Mouse (Mus musculus): ENCODE measurements around the gene Cyp2c23. TPM values are rescaled to one million over a fixed set of nuclear protein-coding genes. Genes with fewer than 3 reads are reported as not detected.

Cyp2c23 gene
- polyA plus RNA-seq (2015; fragmentation: Nextera tagmentation; extraction: Ambion mirVana) = 9.4 and 12.5 TPM in 2 replicates

DNA sequence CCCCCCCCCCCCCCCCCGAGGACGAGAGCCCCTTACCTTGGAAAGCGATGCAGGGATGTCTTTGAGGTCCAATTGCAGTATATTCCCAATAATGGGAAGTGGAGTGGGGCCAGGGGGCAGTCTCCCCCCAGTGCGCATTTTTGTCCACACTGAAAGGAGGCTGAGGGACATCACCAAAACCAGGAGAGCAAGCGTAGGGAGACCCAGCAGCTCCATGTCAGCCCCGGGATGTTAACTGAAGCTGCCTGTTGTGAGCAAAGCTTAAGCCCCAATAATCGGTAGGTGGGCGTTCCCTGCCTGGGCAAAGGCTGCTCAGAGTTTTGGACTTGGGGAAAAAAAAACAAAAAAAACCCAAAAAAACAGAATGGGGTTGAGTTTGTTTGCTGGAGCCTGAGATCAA is at the start of gene Cyp2c23:
Cyp2c23 (minus strand) TSS at position 237 of the 400 bp plus-strand sequence.
- H3K36me3 ChIP-seq = 0 out of 2 replicates have a peak, but pooled peaks cover 2% of the 10 kb centered on the region
- H3K9ac ChIP-seq = no peak within 1 kb of the TSS
- 58% methylated on average over 8 of the region's 8 CpGs for WGBS (ENCODE audit: insufficient replicate concordance)
- H3K4me3 ChIP-seq (replicated peaks) = no peak within 1 kb of the TSS
- no peak within 1 kb of the TSS for H3K4me2 ChIP-seq
- ATAC-seq (ENCODE audit: low read depth) (no peak), DNase-seq (no peak)
- H3K27ac ChIP-seq = no peak within 1 kb of the TSS
- H3K4me1 ChIP-seq (replicated peaks) = no peaks in the 10 kb centered on the region
- H3K9me3 ChIP-seq (replicated peaks) = no peaks in the 10 kb centered on the region
- no peaks in the 10 kb centered on the region for H3K27me3 ChIP-seq

DNA sequence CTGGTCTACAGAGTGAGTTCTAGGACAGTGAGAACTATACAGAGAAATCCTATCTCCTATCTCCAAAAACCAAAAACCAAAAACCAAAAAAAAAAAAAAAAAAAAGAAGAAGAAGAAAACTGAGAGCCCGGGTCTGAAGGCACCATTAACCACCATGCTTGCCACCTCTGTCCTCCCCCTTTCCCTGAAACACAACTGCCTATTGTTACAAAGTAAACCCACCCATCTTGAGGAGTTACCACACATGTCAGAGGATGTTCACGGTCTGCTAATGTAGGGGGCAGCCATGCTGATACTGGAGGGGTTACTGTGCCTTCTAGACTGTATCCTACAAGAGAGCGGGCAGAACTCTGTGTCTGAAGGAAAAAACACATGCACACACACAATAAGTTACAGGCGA is 48.0 kb upstream of the Cyp2c23 start:
- H3K4me2 ChIP-seq = no peak overlapping the region
- no peaks in the 10 kb centered on the region for H3K9me3 ChIP-seq (replicated peaks)
- H3K9ac ChIP-seq = no peak overlapping the region
- H3K4me3 ChIP-seq (replicated peaks) = no peak overlapping the region
- ATAC-seq (ENCODE audit: low read depth) (no peak), DNase-seq (no peak)
- peaks cover 61% of the 10 kb centered on the region for H3K36me3 ChIP-seq
- 70% methylated on average over 4 of the region's 4 CpGs for WGBS (ENCODE audit: insufficient replicate concordance)
- H3K27ac ChIP-seq = no peak overlapping the region
- no peaks in the 10 kb centered on the region for H3K4me1 ChIP-seq (replicated peaks)
- H3K27me3 ChIP-seq = no peaks in the 10 kb centered on the region

DNA sequence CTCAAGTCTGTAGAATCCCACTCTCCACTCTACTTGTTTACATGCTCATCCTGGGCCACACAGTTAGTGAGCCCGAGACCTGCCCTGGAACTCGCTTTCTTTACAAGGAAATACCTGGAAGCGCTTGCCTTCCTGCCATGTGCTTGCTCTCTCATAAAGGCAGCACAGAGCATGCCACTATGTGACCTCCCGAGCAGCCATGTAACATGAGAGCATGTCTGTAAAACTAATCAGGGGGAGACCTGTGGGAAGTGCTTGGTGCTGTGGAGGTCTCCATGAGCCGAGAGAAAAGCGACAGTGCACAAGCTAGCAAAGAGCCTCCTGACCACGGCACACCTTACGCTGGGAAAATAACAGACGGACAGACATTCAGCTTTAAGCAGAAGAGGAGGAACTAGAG is 47.4 kb upstream of the Cyp2c23 start:
- H3K27me3 ChIP-seq = no peaks in the 10 kb centered on the region
- no peaks in the 10 kb centered on the region for H3K9me3 ChIP-seq (replicated peaks)
- H3K4me3 ChIP-seq (replicated peaks) = no peak overlapping the region
- ATAC-seq (ENCODE audit: low read depth) (no peak), DNase-seq (no peak)
- no peak overlapping the region for H3K9ac ChIP-seq
- H3K36me3 ChIP-seq = peaks cover 61% of the 10 kb centered on the region
- 87% methylated on average over 9 of the region's 9 CpGs for WGBS (ENCODE audit: insufficient replicate concordance)
- no peak overlapping the region for H3K4me2 ChIP-seq
- no peaks in the 10 kb centered on the region for H3K4me1 ChIP-seq (replicated peaks)
- H3K27ac ChIP-seq = no peak overlapping the region

DNA sequence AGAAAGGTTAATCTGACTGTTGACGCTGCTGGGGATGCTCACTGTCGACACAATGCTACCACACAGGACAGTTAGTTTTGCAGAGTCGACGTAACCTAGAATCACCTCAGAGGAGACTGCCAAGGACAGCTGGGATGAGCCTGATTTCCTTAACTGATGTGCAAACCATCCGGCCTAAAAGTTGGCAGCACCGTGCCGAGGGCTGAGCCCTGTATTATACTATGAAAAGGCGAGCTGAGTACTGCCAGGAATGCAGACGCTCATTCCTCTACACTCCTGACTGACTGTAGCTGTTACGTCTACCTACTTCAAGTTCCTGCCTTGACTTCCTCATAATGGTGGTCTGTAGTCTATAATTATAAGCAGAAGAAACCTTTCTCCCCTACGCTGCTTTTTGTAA is 46.0 kb upstream of the Cyp2c23 start:
- no peak overlapping the region for H3K4me2 ChIP-seq
- no peaks in the 10 kb centered on the region for H3K9me3 ChIP-seq (replicated peaks)
- DNase-seq (no peak), ATAC-seq (ENCODE audit: low read depth) (no peak)
- H3K27me3 ChIP-seq = no peaks in the 10 kb centered on the region
- H3K9ac ChIP-seq = no peak overlapping the region
- peaks cover 6% of the 10 kb centered on the region for H3K4me1 ChIP-seq (replicated peaks)
- H3K4me3 ChIP-seq (replicated peaks) = no peak overlapping the region
- peaks cover 54% of the 10 kb centered on the region for H3K36me3 ChIP-seq
- 78% methylated on average over 11 of the region's 11 CpGs for WGBS (ENCODE audit: insufficient replicate concordance)
- no peak overlapping the region for H3K27ac ChIP-seq

DNA sequence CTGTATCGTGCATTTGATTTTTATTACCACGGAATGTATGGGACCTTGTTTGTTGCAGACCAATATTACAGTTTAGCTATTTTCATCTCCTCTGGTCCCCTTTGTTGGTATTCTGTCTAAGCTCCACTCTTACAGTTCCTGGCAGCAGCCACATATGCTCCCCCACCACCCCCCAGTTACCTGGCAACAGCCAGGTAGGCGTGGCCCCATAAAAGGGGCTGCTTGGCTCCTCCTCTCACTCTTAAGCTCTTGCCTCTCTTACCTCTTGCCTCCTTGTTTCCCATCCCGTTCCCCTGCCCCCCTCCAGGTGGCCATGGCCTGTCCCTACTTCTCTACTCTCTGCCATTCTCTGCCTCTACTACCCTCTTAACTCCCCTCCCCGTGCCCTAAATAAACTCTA is 42.2 kb upstream of the Cyp2c23 start:
- DNase-seq (peak; percentile 3), ATAC-seq (ENCODE audit: low read depth) (no peak)
- 81% methylated on average over 5 of the region's 5 CpGs for WGBS (ENCODE audit: insufficient replicate concordance)

DNA sequence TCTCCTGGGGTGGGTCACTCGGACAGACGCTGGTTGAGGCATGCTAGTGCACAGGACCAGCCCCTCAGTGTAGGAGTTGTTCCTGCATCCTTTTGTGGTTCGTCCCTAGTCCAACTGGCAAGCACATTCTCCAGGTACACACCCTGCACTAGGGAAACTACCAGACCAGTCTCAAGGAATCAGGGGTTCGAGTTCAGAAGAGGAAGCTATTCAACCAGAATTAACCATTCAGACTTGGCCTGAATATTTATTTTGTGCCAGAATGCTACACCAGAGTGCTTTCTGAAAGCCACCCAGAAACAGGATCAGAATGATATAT is 40.9 kb upstream of the Cyp2c23 start:
- Histone ChIP-seq H3K4me1 (replicated peaks) (peaks cover 32% of the 10 kb centered on the region), H3K27me3 (no peaks in the 10 kb centered on the region), H3K9ac (peak overlapping the region; percentile 78), H3K36me3 (peaks cover 8% of the 10 kb centered on the region), H3K27ac (0 out of 2 replicates have a peak overlapping the region, but pooled peaks have one; percentile 16), H3K4me2 (peak overlapping the region; percentile 99), H3K4me3 (replicated peaks) (peak overlapping the region; percentile 77), H3K9me3 (replicated peaks) (no peaks in the 10 kb centered on the region)
- no peak for ATAC-seq (ENCODE audit: low read depth)
- WGBS (ENCODE audit: insufficient replicate concordance) = 8% methylated on average over 4 of the region's 4 CpGs
- DNase-seq = no peak

More for the DNA sequence above, 42.2 kb upstream of the Cyp2c23 start:
- Histone ChIP-seq H3K4me2 (no peak overlapping the region), H3K9ac (no peak overlapping the region), H3K9me3 (replicated peaks) (no peaks in the 10 kb centered on the region), H3K4me3 (replicated peaks) (no peak overlapping the region), H3K36me3 (peaks cover 17% of the 10 kb centered on the region), H3K4me1 (replicated peaks) (peaks cover 32% of the 10 kb centered on the region), H3K27ac (no peak overlapping the region), H3K27me3 (no peaks in the 10 kb centered on the region)

DNA sequence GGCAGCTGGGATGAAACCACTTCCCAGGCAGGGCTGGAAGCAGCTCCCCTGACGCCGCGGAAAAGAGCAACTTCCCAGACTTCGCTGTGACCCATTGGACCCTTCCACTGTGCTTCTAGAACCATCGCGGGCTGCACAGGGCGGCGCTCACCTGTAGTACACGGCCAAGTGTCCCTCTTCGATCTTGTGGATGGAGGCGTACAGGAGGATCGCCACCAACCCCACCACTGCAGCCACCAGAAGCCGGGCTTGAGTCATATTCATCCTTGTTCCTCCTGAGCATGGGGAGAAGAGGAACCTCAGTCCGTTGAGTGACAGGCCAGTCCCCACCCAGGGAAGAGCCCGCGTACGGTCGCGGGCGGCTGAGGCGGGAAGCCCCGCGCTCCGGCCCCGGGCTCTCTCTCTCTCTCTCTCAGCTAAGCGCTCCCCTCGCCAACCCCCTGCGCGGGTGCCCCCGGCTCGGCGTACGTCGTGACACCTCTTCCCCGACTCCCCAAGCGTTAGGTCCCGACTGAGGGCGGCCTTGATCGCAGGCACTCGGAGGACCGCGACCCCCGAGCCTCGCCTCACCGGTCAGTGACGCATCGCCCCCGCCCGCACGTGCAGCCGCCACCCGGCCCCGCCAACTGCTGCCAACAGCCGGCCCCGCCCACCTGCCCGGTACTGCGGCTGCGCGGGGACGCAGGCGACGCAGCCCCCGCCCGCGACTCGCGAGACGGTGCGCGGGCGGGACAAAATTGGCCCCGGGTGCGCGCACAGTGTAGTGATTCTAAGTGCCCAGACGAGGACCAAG is 40.3 kb upstream of the Cyp2c23 start, which contains the start of gene Erlin1:
Erlin1 (minus strand) TSS at position 665 of the 793 bp plus-strand sequence.
- peak within 1 kb of the TSS; percentile 99 for H3K4me2 ChIP-seq
- peak; percentile 92 for ATAC-seq (ENCODE audit: low read depth)
- under 1% methylated on average over 72 of the region's 75 CpGs for WGBS (ENCODE audit: insufficient replicate concordance)
- DNase-seq = peak; percentile 80
- H3K27ac ChIP-seq = peak within 1 kb of the TSS; percentile 71
- no peaks in the 10 kb centered on the region for H3K9me3 ChIP-seq (replicated peaks)
- no peaks in the 10 kb centered on the region for H3K27me3 ChIP-seq
- H3K4me3 ChIP-seq (replicated peaks) = peak within 1 kb of the TSS; percentile 77
- H3K9ac ChIP-seq = peak within 1 kb of the TSS; percentile 78
- peaks cover 32% of the 10 kb centered on the region for H3K4me1 ChIP-seq (replicated peaks)
- peaks cover 8% of the 10 kb centered on the region for H3K36me3 ChIP-seq

DNA sequence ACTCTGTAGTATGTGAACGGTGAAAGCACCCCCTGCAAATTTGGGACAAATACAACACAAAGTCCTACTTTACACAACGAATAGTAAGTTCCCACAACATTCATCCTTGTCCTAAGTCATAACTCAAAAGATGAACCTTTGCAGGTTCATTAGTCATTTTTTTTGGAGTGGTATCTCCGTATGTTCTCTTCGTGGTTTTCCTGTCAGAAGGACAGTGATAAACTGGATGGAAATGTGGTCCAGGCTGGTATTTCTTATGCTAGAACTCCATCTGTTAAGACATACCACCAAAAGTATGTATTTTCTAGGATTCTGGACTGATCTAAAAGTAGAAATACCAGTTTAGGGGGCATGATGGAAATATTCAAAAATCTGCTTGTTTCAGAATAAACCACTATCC is 39.2 kb upstream of the Cyp2c23 start:
- peak overlapping the region; percentile 99 for H3K4me2 ChIP-seq
- H3K9ac ChIP-seq = peak overlapping the region; percentile 78
- no peaks in the 10 kb centered on the region for H3K9me3 ChIP-seq (replicated peaks)
- peaks cover 32% of the 10 kb centered on the region for H3K4me1 ChIP-seq (replicated peaks)
- no peak overlapping the region for H3K27ac ChIP-seq
- no peak for DNase-seq
- peaks cover 15% of the 10 kb centered on the region for H3K36me3 ChIP-seq
- H3K27me3 ChIP-seq = no peaks in the 10 kb centered on the region
- H3K4me3 ChIP-seq (replicated peaks) = peak overlapping the region; percentile 77
- ATAC-seq (ENCODE audit: low read depth) = no peak
- 31% methylated on average over 4 of the region's 4 CpGs for WGBS (ENCODE audit: insufficient replicate concordance)

DNA sequence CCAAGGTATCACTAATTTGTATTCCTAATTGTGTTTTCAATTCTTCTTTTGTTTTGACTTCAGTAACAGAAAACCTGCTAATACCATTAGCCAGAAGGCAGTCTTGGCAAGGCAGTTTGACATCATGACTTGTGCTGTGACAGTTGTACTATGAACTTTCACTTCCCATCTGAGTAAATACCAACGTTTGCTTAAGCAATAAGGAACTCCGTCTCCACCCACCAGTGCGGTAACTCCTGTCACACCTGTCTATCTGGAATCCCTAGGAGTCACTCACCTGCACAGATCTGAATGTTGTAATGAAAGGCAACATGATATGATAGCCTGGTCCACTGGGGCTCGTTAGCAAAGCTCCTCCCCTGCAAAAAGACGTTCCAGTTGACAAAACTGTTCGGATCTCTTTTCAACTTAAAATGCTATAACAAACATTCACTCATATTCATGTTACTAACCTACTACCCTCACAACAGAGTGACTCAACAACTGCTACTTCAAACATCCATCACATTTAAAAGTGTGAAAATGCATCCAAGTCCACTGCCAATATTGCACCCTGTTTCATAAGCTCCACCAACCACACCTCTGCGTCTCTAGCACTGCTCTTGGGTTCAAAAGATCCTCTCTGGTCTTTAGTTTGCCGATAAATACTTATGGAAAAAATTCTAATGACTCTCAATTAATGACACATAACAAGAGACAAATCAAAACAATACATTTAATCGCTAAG is 38.5 kb upstream of the Cyp2c23 start:
- Histone ChIP-seq H3K9me3 (replicated peaks) (no peaks in the 10 kb centered on the region), H3K36me3 (peaks cover 18% of the 10 kb centered on the region), H3K27me3 (no peaks in the 10 kb centered on the region), H3K4me2 (peak overlapping the region; percentile 99), H3K9ac (no peak overlapping the region), H3K4me1 (replicated peaks) (peaks cover 32% of the 10 kb centered on the region), H3K27ac (no peak overlapping the region), H3K4me3 (replicated peaks) (no peak overlapping the region)
- 63% methylated on average over 9 of the region's 9 CpGs for WGBS (ENCODE audit: insufficient replicate concordance)
- no peak for ATAC-seq (ENCODE audit: low read depth)
- no peak for DNase-seq

DNA sequence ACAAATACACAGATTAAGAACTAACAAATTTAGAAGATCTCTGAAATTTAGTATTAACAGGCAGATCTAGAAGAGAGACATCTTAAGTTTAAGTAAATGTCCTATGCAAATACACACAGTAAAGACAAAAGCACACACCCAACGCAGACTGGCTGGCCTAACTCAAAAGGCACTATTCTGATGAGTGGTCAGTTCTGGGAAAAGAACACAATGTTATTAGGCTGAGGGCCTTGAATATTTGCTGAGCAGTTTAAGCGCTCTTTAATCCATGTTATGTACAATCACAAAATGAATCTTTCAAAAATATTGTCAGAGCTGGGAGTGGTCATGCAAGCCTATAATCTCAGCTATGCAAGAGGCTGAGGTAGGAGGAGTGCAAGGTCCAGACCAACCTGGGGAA is 35.7 kb upstream of the Cyp2c23 start:
- WGBS (ENCODE audit: insufficient replicate concordance) = 74% methylated on average over 2 of the region's 2 CpGs

DNA sequence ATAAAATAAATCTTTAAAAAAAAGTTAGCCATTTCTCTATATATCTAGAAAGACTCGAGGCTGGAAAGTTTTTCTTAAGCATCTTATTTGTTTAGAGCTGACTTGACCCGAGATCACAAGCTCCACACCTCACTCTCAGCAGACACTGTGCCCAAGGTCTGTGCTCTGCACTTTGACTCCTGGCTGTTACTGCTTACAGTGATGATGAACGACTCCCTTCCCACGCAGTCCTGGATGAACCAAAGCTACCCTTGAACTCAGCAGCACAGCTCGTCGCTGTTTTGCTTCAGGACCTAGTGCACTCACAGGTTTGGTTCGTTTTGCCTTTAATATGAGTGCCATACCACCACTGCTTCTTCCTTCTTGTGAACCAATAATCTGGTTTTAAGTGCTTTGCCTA is 34.8 kb upstream of the Cyp2c23 start:
- Histone ChIP-seq H3K9ac (no peak overlapping the region), H3K4me1 (replicated peaks) (peaks cover 16% of the 10 kb centered on the region), H3K27me3 (no peaks in the 10 kb centered on the region), H3K36me3 (peaks cover 37% of the 10 kb centered on the region), H3K4me3 (replicated peaks) (no peak overlapping the region), H3K9me3 (replicated peaks) (no peaks in the 10 kb centered on the region), H3K4me2 (no peak overlapping the region), H3K27ac (no peak overlapping the region)
- WGBS (ENCODE audit: insufficient replicate concordance) = 74% methylated on average over 7 of the region's 7 CpGs
- no peak for DNase-seq
- no peak for ATAC-seq (ENCODE audit: low read depth)

More for the DNA sequence above, 35.7 kb upstream of the Cyp2c23 start:
- Histone ChIP-seq H3K4me2 (no peak overlapping the region), H3K9me3 (replicated peaks) (no peaks in the 10 kb centered on the region), H3K27me3 (no peaks in the 10 kb centered on the region), H3K9ac (no peak overlapping the region), H3K4me1 (replicated peaks) (peaks cover 24% of the 10 kb centered on the region), H3K36me3 (peaks cover 31% of the 10 kb centered on the region), H3K4me3 (replicated peaks) (no peak overlapping the region), H3K27ac (no peak overlapping the region)
- DNase-seq = no peak
- no peak for ATAC-seq (ENCODE audit: low read depth)

Data from liver, embryonic 13.5 days (tissue).